Mouse (Mus musculus): ENCODE results near the gene Gm10271.

Gm10271 gene

DNA sequence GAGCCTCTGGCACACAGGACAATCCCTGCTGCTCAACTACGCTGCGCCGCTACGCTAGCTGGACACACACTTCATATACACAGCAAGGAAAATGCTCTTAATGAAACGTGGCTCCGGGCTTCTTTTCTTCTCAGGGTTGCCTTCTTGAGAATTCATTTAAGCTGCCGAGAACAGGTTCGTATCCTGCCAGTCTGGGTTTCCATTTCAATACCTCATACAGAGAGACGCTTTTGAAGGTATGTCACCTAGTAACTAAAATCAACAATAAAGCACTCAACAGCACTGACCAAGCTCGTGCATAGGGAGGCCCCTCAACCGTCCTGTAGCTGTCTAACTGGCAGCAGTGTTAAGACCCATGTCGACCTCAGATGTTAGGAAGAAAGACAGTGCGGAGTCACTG lies 40.0 kb downstream of the Gm10271 start:
- no peak for DNase-seq (ENCODE audit: low spot score in 2 of 2)

DNA sequence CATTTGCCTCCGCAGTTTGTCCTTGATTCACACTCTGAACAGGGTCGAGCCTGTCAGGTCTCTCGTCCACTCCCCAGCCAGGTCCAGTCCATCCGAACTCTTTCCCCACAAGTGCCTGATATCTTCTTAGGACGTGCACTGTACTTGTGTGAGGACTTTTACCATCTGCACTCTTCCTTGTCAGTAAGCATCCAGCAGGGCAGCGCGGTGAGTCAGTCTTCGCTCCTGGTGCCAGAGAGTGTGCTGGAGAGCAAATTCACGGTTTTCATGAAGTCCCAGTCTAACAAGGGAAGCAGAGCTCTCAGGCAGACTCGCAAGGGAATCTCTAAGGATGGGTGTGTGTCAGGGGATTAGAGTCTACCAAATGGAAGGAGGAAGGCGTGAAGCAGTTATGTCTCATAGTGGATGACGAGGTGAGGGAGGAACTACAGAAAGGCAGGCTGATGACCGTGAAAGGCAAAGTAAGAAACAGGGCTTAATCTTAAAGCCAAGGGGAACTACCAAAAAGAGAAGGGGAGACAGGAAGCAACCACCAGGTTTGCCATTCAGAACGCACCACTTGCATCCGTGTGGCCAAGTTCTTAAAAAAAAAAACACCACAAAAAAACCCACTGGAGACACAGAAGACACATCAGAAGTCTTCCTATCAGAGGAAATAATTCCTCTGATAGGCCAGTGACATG lies 40.8 kb downstream of the Gm10271 start:
- DNase-seq (ENCODE audit: low spot score in 2 of 2): peak; percentile 17 to 37

DNA sequence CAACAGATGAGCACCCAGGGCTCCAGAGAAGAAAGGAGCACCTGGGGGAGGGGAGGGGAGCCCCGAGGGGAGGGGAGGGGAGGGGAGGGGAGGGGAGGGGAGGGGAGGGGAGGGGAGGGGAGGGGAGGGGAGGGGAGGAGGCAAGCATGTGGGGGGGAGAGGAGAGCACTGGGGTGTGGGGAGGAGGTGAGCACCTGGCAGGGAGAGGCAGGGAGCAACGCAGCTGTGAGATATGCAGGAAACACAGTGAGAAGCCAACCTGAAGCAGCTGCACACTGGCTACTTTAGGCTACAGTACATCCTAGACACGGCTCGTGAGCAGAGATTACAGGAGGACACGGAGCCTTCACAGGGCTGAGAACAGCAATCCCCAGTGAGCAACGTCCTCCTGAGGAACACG lies 41.5 kb downstream of the Gm10271 start:
- DNase-seq (ENCODE audit: low spot score in 2 of 2): no peak

DNA sequence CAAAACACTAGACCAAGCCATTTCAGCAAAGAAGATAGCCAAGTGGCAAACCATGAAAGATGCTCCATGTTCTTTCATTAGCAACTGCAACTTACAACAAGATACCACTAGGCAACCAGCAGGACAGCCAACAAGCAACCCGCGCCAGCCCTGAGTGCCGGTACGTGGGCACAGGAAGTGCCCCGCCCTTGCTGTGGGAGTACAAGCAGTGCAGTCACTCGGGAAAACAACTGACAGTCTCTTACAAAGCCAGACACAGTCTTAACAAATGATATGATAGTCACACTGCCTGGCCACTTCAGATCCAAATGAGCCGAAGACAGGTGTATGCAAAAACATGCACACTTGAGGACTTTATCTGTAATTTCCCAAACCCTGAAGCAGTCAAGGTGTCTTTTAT lies 41.9 kb downstream of the Gm10271 start:
- DNase-seq (ENCODE audit: low spot score in 2 of 2): no peak

DNA sequence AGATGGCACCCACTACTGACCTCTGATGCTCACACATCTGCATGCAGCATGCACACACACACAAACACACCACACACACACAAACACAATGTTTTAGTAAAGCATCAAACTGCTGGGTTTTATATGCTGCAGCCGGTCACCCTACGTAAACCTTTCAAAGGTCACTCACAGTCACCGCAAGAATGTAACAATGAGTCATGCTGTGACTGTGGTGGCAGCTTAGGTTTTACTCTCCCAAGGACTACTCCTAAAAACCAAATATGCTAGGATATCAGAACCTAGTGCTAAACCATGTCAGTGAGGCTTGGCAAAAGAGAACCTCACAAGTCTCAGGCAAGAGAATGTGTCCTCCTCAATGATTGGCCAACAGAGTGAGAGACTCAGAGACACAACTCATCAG lies 43.6 kb downstream of the Gm10271 start:
- no peak for DNase-seq (ENCODE audit: low spot score in 2 of 2)

DNA sequence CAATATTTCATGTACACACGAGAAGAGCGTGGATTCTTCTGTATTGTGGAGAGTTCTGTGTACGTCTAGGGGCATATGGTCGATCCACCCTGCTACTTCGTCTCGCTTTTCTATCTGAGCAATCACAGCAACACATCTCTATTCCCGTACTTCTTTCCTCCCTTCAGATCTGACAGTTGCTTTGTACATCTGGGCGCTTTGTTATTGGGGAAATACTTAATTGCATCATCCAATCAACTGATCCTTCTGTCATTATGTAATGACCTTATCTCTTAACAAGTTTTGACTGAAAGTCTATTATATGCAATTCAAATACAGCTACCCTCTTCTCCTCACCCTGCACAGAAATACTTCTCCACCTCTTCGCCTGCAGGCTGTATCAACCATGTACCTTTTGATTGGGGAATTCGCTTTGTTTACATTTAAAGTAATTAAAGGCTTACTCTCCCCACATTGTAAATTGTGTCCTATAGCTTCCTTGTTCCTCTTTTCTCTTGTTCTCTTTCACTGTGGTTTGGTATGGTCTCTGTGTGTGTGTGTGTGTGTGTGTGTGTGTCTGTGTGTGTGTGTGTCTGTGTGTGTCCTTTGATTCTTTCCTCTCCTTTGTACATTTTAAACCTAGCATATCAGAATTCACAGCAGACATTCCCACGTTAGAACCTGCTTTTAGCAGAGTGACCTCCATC lies 45.8 kb downstream of the Gm10271 start:
- DNase-seq (ENCODE audit: low spot score in 2 of 2): no peak

DNA sequence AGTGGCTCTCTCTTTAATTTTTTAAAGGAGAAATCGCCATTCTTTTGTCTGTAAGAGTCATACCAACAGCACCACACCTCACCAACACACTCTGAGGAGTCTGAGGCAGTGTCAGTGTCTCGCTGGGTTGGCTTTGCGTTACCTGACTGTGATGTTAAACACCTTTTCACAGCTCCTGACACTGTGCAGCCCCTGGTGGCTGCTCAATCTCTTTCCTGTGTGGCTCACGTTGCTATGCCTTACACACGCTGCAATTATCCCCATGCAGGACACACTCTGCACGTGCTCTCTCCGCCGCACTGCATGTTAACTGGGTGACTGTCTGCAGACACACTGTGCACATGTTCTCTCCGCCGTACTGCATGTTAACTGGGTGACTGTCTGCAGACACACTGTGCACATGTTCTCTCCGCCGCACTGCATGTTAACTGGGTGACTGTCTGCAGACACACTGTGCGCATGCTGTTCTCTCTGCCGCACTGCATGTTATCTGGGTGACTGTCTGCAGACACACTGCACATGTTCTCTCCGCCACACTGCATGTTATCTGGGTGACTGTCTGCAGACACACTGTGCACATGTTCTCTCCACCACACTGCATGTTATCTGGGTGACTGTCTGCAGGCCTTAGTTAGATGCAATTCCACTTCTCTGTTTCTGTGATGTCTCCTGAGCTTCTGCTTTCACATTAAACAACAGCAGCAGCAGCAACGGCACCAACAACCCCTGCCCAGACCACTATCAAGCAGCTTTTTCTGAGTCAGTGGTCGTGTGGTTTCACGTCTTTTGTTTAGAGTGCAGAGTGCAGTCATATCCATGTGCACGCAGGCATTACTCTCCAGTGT lies 48.5 kb downstream of the Gm10271 start:
- DNase-seq (ENCODE audit: low spot score in 2 of 2): no peak

DNA sequence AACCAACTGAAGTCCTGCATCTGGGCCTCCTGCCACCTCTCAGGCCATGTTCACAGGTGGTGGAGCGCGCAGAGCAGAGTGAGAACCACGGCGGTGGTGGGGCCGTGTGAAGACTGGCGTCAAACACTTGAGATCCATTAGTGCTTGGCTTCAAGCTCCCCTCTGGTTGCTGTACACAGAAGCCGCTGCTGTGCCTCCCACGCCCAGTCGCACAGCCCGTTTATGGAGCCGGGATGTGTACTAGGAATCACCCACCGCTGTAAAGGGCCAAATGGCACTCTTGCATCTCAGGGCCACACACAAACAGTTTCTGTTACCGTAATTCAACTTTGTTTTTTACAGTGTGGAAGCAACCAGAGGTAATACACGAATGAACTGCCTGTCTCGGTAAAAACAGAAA lies 50.2 kb downstream of the Gm10271 start:
- no peak for DNase-seq (ENCODE audit: low spot score in 2 of 2)

DNA sequence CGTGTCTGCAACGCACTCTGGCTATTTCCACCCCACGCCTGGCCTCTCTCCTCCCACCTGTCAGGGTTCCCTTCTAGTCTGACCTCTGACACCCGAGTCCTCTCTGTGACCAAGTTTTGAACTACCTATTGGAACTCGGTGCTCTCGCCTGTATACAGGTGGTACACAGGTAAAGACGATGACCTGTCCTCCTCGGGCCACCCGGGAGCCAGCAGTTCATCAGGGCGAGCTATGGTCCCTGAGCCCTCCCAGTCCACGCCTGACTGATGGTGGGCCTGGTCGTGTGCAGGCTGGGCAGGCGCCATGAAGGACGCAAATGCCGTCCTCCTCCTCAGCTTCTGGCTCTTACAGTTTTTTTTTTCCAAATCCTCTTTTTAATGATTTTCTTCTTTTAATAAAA lies 51.0 kb downstream of the Gm10271 start:
- no peak for DNase-seq (ENCODE audit: low spot score in 2 of 2)

DNA sequence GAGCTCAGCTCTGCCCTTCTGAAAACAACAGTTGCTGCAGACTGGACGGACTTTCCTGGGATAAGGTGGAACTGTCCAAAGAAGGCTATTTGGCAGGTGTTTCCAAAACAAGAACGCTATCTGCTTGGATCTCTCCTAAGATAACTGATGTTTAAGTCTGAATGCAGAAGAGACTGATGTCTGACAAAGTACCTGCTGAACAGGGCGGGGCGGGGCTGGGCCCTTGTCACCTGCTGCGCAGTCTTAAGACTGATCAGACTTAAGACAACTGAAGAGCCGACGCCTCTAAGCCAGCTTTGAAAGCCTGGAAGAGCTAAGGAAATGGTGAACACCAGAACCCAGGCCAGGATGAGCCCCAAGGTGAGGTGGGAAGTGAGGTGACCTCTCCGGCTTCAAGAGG lies 51.8 kb downstream of the Gm10271 start:
- DNase-seq (ENCODE audit: low spot score in 2 of 2): no peak

DNA sequence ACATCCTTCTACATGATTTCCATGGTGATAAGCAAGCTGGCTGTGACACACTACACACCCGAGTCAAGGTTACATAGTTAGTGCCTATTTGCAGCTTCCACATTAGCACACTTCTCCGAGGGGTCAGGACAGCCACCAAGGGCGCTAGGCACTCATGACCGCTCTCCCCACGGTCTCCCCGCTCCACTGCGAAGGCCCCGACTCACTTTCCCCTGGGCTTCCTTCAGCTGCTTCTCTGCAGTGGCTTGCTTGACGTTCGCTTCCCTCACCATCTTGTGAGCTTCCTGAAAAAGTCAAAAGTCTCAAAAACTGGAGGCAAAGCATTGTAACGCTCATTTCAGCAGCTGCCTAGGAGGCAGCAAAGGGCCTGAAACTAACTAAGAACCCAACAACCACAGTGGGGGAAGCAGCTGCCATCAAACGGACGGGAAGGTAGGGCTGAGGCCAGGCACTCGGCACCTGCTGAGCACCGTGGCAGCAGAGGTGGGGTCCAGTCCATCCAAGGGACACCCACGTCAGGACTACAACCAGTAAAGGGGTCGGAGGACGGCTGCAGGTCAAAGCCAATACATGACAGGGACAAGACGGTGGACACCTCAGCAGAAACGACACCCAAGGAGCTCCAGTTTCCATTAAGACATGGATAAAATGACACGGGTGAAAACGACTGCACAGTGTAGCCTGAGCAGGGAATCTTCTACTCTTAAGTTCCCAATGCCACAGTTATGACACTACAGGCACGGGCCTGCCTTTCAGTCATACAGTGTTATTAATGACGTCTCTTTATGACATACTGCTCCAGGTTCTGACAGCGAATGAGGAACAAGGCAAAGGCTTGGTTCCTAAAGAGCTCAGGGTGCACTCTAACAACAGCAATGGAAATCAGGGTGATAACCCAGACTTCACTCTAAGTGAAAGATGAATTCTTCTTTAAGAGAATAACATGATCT lies 52.8 kb downstream of the Gm10271 start:
- DNase-seq (ENCODE audit: low spot score in 2 of 2): no peak

DNA sequence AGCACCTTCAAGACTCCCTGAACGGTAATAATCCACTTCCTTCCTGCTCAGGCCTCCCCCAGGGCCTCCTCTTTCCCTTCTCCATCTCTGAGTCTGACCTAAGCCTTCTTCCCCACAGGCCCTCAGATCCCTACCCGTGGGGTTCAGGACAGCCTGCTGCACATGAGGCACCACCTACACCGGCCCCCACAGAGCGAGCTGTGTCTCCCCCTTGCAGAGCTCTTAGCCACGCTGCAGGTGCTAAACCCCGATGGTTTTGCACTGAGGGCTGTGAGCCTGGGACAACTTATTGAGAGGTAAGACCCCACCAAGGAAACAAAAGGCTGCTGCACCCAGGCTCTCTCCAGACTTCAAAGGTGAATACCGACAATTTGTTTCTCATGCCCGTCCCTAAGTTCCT lies 55.8 kb downstream of the Gm10271 start:
- DNase-seq (ENCODE audit: low spot score in 2 of 2): no peak

DNA sequence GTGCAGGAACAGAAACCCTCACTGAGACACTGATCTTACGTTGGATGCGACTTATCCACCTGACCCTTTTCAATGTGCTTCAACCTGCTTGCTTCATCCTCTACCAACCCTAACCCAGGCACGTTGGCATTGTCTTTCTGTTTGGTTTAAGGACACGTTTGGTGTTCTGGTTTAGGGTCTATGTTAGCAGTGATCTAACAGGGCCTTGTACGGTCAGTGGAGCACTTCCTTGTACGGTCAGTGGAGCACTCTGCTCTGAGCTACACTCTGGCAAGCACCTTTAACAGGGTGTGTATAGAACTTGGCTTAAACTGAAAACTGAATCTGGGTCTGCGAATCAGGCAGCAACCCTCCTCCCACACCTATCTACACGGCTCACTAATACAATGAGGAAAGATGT lies 57.1 kb downstream of the Gm10271 start:
- no peak for DNase-seq (ENCODE audit: low spot score in 2 of 2)

DNA sequence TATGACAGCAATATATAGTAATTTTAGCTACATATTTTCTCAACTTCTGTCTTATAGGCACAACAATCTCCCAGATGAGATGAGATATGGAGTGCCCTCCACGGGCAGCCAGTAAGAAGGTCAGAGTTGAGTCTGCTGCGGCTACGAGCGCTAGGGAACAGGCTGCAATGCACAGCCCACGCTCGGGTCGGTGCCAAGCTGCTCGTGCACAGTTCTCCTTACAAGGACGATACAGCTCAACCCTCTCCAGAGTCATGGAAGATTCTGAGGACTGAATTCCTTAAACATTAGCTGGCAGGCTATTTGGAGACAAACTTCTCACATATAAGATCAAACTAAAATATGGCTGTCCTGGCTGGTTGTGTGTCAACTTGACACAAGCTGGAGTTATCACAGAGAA lies 57.8 kb downstream of the Gm10271 start:
- no peak for DNase-seq (ENCODE audit: low spot score in 2 of 2)

DNA sequence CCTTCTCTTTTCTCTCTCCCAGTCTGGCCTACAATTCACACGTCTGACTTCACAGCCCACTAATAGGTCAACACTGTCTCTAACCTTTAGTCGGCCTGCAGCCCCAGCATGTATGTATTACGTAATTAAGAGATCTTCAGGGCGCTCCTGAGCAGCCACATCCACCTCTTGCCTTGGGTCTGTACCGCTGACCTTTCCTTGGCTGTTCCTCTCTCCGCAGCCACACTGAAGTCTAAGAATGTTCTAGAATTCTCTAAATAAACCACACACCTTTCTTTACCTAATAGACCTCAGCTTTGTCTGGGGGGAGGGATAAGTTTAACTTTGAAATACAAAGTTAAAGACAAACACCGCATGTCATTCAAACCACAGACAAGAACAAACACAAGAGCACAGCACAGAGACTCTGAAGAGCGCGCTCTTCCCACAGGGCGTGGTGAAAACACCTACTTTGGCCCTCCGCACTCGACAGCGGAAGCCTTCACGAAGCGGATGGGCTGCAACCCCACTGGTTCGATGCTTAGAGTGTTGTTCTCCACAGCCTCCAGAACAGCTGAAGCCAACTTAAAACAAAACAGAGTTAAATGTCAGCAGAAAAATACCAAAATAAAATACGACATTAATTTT lies 58.6 kb downstream of the Gm10271 start:
- no peak for DNase-seq (ENCODE audit: low spot score in 2 of 2)

DNA sequence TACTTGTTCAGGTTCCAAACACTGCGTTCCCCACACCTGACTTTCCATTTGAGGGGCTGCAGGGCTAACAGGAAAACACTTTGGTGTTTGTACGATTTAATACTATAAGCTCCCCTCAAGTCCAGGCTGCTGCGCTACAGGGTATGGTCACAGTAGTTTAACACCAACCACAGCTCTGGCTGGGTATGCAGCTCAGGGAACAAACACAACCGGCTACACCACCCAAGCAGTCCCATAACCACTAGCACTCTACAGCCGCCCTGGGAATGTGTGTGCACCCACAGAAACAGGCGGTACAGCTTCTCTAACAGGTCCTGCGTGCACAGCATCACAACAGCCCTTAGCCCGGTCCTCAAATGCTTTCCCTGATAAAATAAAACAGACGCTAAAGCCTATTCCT lies 59.6 kb downstream of the Gm10271 start:
- DNase-seq (ENCODE audit: low spot score in 2 of 2): no peak

DNA sequence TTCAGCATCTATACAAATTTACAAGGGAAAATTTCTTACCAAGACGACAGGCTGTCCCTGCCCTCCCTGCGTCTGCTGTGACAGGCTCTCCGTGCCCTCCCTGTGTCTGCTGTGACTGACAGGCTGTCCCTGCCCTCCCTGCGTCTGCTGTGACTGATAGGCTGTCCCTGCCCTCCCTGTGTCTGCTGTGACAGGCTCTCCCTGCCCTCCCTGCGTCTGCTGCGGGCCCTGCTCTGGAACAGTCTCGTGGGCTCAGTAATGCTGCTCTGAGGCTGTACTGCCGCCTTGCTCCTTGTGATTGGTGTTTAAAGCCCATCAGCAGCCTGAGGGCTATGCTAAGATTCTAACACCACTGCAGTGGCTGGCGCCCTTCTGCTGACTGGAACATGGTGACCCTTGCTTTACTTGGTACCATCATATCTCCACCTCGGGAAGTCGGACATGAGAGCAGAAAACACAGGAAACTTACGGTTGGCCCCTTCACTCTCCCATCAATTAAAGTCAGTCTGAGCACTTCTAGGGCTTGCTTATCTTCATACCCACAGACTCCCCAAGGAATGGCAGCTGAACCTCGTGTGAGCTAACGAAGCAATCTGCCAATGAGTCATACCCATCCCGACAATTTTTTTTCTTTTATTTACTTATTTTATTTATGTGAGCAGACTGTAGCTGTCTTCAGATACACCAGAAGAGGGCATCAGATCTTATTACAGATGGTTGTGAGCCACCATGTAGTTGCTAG lies 63.3 kb downstream of the Gm10271 start:
- no peak for DNase-seq (ENCODE audit: low spot score in 2 of 2)

All from right cerebral cortex, adult 2 months (tissue).